Mouse (Mus musculus) heart, adult 2 months (tissue): ENCODE data around the gene Mcam. TPM values are rescaled to one million over a fixed set of nuclear protein-coding genes. Genes with fewer than 3 reads are reported as not detected.
A peak's percentile ranks its signal among the peaks of the same experiment; 100 is the strongest.

ENCODE experiments used
- DNase-seq, 2 experiments: peaks; one replicate each; pipeline ENCODE4 v3.0.0; 2021
- H3K27ac ChIP-seq: fragments of 200-600 bp; 2 replicates; pipeline ENCODE4 v1.8.1; 2022
- H3K27me3 ChIP-seq: fragments of 200-500 bp; 2 replicates; pipeline ENCODE4 v1.6.1; 2012; ENCODE audit warnings: mild to moderate bottlenecking, low read length, inconsistent platforms, mixed read lengths; ENCODE audit not compliant: control insufficient read depth, insufficient read depth
- H3K36me3 ChIP-seq: fragments of 200-500 bp; 2 replicates; pipeline ENCODE4 v1.6.1; 2012; ENCODE audit warnings: low read length, inconsistent platforms; ENCODE audit not compliant: control insufficient read depth, insufficient read depth
- H3K4me1 ChIP-seq: fragments of 200-500 bp; 2 replicates; pipeline ENCODE4 v1.6.1; 2011; ENCODE audit warnings: low read length; ENCODE audit not compliant: control insufficient read depth, insufficient read depth
- H3K4me3 ChIP-seq: fragments of 200-600 bp; 2 replicates; pipeline ENCODE4 v1.8.1; 2022
- H3K79me2 ChIP-seq: fragments of 200-500 bp; replicated peaks from 2 replicates; pipeline ENCODE4 v1.6.1; 2012; ENCODE audit warnings: mild to moderate bottlenecking, inconsistent platforms, low read length, moderate library complexity, mixed read lengths; ENCODE audit not compliant: control insufficient read depth, insufficient read depth
- H3K9ac ChIP-seq: fragments of 200-500 bp; 2 replicates; pipeline ENCODE4 v1.6.1; 2012; ENCODE audit warnings: low read depth, mild to moderate bottlenecking, control low read depth, inconsistent platforms, low read length, mixed read lengths
- CTCF ChIP-seq: fragments of 200-600 bp; IDR thresholded peaks from 2 replicates; pipeline ENCODE4 v1.8.1; 2022; ENCODE audit warnings: antibody characterized with exemption, mild to moderate bottlenecking, moderate library complexity
- EP300 ChIP-seq: fragments of 200-500 bp; IDR thresholded peaks from 2 replicates; pipeline ENCODE4 v1.6.1; 2011; ENCODE audit warnings: low read depth, low read length, control low read depth; ENCODE audit not compliant: insufficient read depth
- POLR2A ChIP-seq: fragments of 200-500 bp; IDR thresholded peaks from 2 replicates; pipeline ENCODE4 v1.6.1; 2011; ENCODE audit warnings: mild to moderate bottlenecking, low read depth, low read length, control low read depth; ENCODE audit not compliant: insufficient read depth
- WGBS: fragments of 180-500 bp; shearing (Covaris S2); methylation state at CpG from one replicate; pipeline ENCODE4 v1.1.7; 2018; 5-methylcytosine and 5-hydroxymethylcytosine counted together
- intact Hi-C: fragments of 180-260 bp; cut with DNase I; formaldehyde crosslinking; loops from one replicate; pipeline ENCODE4 v1.15.1; 2025
- long read RNA-seq: library from polyadenylated mRNA; stranded (forward); transcript quantifications from one replicate; pipeline ENCODE4 v2.0.0, GENCODE M21; 2021
- polyA plus RNA-seq: library from polyadenylated mRNA; depleted of rRNA; stranded (reverse); fragments of >200 nt; gene quantifications from 2 replicates; pipeline ENCODE4 v1.2.3, GENCODE M21; 2012; rRNA removed
- total RNA-seq, 2 experiments: library from RNA; stranded (reverse); gene quantifications; 2 replicates each; pipeline ENCODE4 v1.2.3; 2021

Mcam gene
- total RNA-seq (10 to 100 TPM; 31.6 to 32.5 TPM), polyA plus RNA-seq (49.8 and 70.9 TPM in 2 replicates)
- long read RNA-seq, partial matches to known transcripts = 0 of 10 reads
- long read RNA-seq, other reads (novel, unspliced or antisense) = 5 of 10 reads

DNA sequence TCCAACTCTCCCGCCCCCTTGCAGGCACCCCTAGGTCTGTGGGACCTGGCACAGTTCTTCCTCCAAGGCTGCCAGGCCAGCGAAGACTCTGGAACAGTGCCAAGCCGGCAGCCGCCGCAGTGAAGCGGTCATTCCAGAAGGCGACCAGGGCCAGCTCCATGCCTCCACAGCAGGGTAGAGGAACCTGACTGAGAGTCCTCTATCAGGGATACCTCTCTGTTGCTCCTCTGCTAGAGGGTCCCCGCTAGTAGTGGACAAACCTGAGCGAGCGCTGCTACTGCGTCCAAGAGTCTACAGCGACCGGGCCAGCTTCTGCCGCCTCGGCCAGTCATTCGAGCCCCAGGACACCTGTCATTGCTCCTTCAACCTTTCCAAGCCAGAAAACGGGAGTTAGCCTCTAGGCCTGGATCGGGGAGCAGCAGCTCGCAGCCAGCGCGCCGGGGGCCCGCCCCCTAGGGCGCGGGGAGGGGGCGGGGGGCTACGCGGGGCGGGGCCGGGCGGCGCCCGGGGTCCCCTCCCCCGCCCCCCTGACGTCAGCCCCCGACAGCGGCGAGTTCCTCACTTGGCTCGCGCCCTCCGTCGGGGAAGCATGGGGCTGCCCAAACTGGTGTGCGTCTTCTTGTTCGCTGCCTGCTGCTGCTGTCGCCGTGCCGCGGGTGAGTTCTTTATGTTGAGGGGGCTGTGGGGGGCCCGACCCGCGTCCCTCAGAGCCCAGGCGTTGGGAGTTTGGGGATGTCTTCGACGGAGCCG lies at the start of gene Mcam:
Gene Mcam, plus strand, starts transcription at position 369 of the 750 bp plus-strand sequence.
- Histone ChIP-seq H3K27ac (peak within 1 kb of the TSS; percentile 99), H3K79me2 (no peaks in the 10 kb centered on the region), H3K27me3 (no peaks in the 10 kb centered on the region), H3K36me3 (no peaks in the 10 kb centered on the region), H3K4me3 (peak within 1 kb of the TSS; percentile 71), H3K4me1 (peaks cover 8% of the 10 kb centered on the region; the same call in 1 of the 2 replicates), H3K9ac (peak within 1 kb of the TSS; percentile 61)
- WGBS = under 1% methylated on average over 55 of the region's 55 CpGs
- TF ChIP-seq EP300 (no peak), CTCF (no peak), POLR2A (peak; percentile 74; the same call in 1 of the 2 replicates)
- intact Hi-C loops = no loop called here
- DNase-seq = peak; percentile 68 to 76

DNA sequence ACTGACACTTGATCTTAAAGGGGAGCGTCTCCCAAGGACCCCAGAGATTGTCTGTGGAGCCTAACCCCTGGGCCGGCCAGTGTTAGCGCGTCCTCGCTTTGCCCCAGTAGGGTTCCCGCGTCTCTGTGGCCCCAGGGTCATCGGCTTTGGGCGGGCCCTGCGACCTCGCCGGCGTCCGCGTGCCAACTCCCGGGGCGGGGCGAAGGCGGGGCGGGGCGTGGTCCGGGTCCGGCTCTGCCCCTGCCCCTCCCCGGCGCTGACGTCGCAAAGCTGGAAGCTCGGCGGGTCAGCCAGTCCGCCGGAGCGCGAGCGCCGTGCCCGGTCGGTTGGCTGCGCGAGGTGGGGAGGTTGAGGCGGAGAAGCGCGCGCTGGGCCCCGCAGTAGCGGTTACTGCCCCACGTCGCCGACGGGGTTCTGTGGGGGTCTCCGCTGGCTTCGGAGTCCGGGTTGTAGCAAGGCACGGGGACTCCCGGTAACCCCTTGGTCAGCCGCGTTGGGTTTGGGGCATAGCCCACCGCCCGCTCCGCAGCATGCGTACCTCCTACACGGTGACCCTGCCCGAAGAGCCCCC lies 49.5 kb upstream of the Mcam start:
- H3K27ac ChIP-seq = peak overlapping the region; percentile 90
- intact Hi-C loops = loop anchor here (2.0 to 10.0 kb wide), 2 partner anchors 24 to 400 kb away; partner anchors contain the start of gene Bcl9l
- peaks cover 8% of the 10 kb centered on the region for H3K4me1 ChIP-seq
- peak overlapping the region; percentile 62 for H3K4me3 ChIP-seq
- under 1% methylated on average over 62 of the region's 62 CpGs for WGBS
- TF ChIP-seq POLR2A (peak; percentile 85), EP300 (0 out of 2 replicates have a peak, but pooled peaks have one; percentile 5), CTCF (peak; percentile 7; the same call in 1 of the 2 replicates)
- H3K27me3 ChIP-seq = no peaks in the 10 kb centered on the region
- DNase-seq = peak; percentile 96 to 98
- peaks cover 5% of the 10 kb centered on the region for H3K36me3 ChIP-seq
- peak overlapping the region; percentile 97 for H3K9ac ChIP-seq
- H3K79me2 ChIP-seq = no peaks in the 10 kb centered on the region

DNA sequence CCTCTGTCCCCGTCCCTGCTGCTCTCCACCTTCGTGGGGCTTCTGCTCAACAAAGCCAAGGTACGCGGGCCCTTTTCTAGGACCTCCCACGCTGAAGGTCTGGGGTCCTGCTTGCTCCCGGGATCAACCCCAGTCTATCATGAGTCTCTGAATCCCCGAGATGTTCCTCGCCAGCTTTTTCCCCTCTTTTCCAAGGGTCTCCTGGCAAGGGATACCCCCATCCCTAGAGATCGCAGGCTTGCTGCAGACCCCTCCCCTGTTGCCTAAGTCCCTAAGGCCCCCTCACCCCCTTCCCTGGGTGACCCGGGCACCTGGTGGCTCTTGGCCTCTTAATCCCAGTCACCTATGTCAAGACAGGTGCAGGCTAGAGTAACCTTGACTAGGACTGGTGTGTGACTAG lies 49.0 kb upstream of the Mcam start:
- Histone ChIP-seq H3K4me1 (peaks cover 5% of the 10 kb centered on the region), H3K36me3 (peaks cover 7% of the 10 kb centered on the region), H3K79me2 (no peaks in the 10 kb centered on the region), H3K27ac (peak overlapping the region; percentile 90), H3K27me3 (no peaks in the 10 kb centered on the region), H3K4me3 (peak overlapping the region; percentile 62), H3K9ac (peak overlapping the region; percentile 97)
- no peak for DNase-seq
- intact Hi-C loops = loop anchor here (2.0 to 10.0 kb wide), 2 partner anchors 24 to 400 kb away; partner anchors contain the start of gene Bcl9l
- no peak for TF ChIP-seq EP300
- TF ChIP-seq CTCF = no peak
- TF ChIP-seq POLR2A = no peak
- 10% methylated on average over 10 of the region's 10 CpGs for WGBS

DNA sequence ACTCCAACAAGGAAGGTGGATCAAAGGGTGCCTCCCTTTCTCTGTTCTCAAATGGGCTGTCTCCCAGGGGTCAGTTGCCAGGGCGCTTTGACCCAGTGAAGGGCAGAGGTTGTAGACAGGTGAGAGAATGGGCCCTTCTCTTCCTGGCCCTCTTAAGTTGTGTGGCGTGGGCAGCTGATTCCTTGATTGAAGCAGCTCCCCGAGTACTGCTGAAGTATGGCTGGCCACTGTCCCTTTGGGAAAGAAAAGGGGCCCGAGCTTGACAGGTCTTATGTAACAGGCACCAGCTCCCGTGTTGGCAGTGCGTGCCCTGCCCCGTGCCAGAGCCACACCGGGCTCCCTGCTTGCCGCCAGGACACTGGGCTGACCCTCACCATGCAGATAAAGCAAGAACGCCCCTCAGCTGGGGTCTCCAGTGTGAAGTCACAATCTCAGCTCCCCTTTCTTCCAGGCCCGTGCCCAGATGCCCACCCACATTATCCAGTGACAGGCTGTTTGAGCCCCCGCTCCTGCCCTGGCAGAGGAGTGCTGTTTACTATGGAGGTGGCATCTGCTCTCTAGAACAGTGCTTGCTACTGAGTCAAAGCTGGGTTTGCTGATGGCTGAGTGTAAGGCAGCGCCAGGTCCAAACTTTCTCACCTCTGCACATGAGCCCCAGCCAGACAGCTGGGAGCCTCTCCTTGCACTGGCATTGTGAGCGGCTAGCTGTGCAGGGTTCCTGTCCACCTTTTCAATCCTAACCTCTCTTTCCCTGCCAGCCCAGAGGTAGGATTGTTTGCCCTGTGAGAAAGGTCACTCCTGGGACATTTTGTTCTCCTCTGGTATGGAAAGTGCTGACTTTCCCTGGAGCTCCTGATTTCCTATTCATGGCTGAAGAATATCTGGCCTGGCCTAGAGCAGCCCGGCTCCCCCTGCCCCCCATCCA lies 48.3 kb upstream of the Mcam start:
- peak; percentile 75 to 85 for DNase-seq
- no peaks in the 10 kb centered on the region for H3K27me3 ChIP-seq
- peaks cover 7% of the 10 kb centered on the region for H3K36me3 ChIP-seq
- H3K79me2 ChIP-seq = no peaks in the 10 kb centered on the region
- H3K27ac ChIP-seq = peak overlapping the region; percentile 90
- TF ChIP-seq EP300 (peak; percentile 34; the same call in 1 of the 2 replicates), POLR2A (peak; percentile 77), CTCF (no peak)
- 59% methylated on average over 15 of the region's 15 CpGs for WGBS
- peak overlapping the region; percentile 62 for H3K4me3 ChIP-seq
- intact Hi-C loops = loop anchor here (2.0 to 10.0 kb wide), 2 partner anchors 23 to 399 kb away; partner anchors contain the start of gene Bcl9l
- peaks cover 5% of the 10 kb centered on the region for H3K4me1 ChIP-seq
- H3K9ac ChIP-seq = peak overlapping the region; percentile 97

DNA sequence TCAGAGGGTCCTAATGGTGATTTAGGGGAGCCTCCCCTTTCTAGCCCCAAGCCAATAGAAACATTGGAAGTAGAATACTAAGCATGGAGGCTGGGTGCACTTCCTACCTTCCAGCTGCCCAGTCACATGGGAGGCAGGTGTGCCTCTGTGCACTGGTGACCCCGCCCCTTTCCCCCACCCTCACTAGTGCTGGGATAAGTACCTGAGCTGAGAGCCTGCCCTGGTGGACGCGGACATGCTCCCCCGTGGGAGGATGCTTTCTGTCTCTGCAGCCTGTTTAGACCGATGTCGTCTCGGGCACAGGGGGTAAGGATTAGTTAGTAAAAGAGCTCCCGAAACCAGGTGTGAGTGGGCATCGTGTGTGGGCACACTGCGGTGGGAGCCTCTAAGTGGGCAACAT lies 47.3 kb upstream of the Mcam start:
- Histone ChIP-seq H3K27me3 (no peaks in the 10 kb centered on the region), H3K4me1 (peaks cover 5% of the 10 kb centered on the region), H3K9ac (peak overlapping the region; percentile 59), H3K27ac (peak overlapping the region; percentile 90), H3K4me3 (peak overlapping the region; percentile 19), H3K79me2 (no peaks in the 10 kb centered on the region), H3K36me3 (peaks cover 7% of the 10 kb centered on the region; the same call in 1 of the 2 replicates)
- peak in 1 of 2 experiments; percentile 25 for DNase-seq
- 53% methylated on average over 10 of the region's 10 CpGs for WGBS
- intact Hi-C loops = loop anchor here (10.0 kb wide), 1 partner anchor 398 kb away; the partner anchor contains the start of gene Bcl9l
- TF ChIP-seq POLR2A (peak; percentile 56; the same call in 1 of the 2 replicates), EP300 (no peak)
